Mouse (Mus musculus) myocyte (in vitro differentiated cells): Measurements from ENCODE around the gene S100a4. TPM values are rescaled to one million over a fixed set of nuclear protein-coding genes. Genes with fewer than 3 reads are reported as not detected.
A peak's percentile ranks its signal among the peaks of the same experiment; 100 is the strongest.

Source experiments
- H3K27me3 ChIP-seq: one replicate; pipeline ENCODE4 v1.6.1; 2011; ENCODE audit not compliant: control insufficient read depth, insufficient read depth, insufficient read length
- H3K36me3 ChIP-seq: one replicate; pipeline ENCODE4 v1.6.1; 2011; ENCODE audit not compliant: control insufficient read depth, insufficient read depth
- H3K4me2 ChIP-seq: one replicate; pipeline ENCODE4 v1.6.1; 2011; ENCODE audit warnings: low read depth, control low read depth
- H3K4me3 ChIP-seq: one replicate; pipeline ENCODE4 v1.5.1; 2011; ENCODE audit warnings: mild to moderate bottlenecking, control low read depth, moderate library complexity
- H3K79me2 ChIP-seq: one replicate; pipeline ENCODE4 v1.6.1; 2011; ENCODE audit not compliant: control insufficient read depth, insufficient read depth
- H3ac ChIP-seq: one replicate; pipeline ENCODE4 v1.6.1; 2011; ENCODE audit not compliant: control insufficient read depth, insufficient read length
- CEBPB ChIP-seq: IDR thresholded peaks from 2 replicates; pipeline ENCODE4 v1.6.1; 2011; ENCODE audit warnings: mild to moderate bottlenecking, moderate library complexity; ENCODE audit not compliant: poor library complexity, insufficient read depth, severe bottlenecking
- E2F4 ChIP-seq: IDR thresholded peaks from one replicate; pipeline ENCODE4 v1.6.1; 2011; ENCODE audit warnings: mild to moderate bottlenecking, control low read depth, moderate library complexity; ENCODE audit not compliant: insufficient read depth
- MAX ChIP-seq: IDR thresholded peaks from one replicate; pipeline ENCODE4 v1.6.1; 2011; ENCODE audit warnings: low read depth, mild to moderate bottlenecking, control low read depth
- MYOD1 ChIP-seq, 3 experiments: IDR thresholded peaks; one replicate each; pipeline ENCODE4 v1.6.1; 2011; ENCODE audit warnings: control low read depth in 2 of 3, low read depth in 2 of 3, mild to moderate bottlenecking in 2 of 3, moderate library complexity in 1 of 3; ENCODE audit not compliant: insufficient read length in 2 of 3, control insufficient read depth in 1 of 3
- MYOG ChIP-seq, 3 experiments: IDR thresholded peaks; one replicate each; pipeline ENCODE4 v1.6.1; 2011; ENCODE audit warnings: control low read depth in 2 of 3, low read depth in 2 of 3, mild to moderate bottlenecking in 2 of 3; ENCODE audit not compliant: insufficient read length in 2 of 3, control insufficient read depth in 1 of 3, insufficient read depth in 1 of 3
- POLR2A ChIP-seq: IDR thresholded peaks from one replicate; pipeline ENCODE4 v1.6.1; 2011; ENCODE audit warnings: low read depth, mild to moderate bottlenecking, control low read depth, moderate library complexity; ENCODE audit not compliant: insufficient read length
- POLR2AphosphoS2 ChIP-seq: IDR thresholded peaks from one replicate; pipeline ENCODE4 v1.6.1; 2011; ENCODE audit warnings: low read depth, control low read depth; ENCODE audit not compliant: insufficient read length
- REST ChIP-seq: IDR thresholded peaks from one replicate; pipeline ENCODE4 v1.6.1; 2011; ENCODE audit warnings: mild to moderate bottlenecking, control low read depth, moderate library complexity; ENCODE audit not compliant: insufficient read depth, insufficient read length
- SRF ChIP-seq: IDR thresholded peaks from one replicate; pipeline ENCODE4 v1.6.1; 2011; ENCODE audit warnings: low read depth; ENCODE audit not compliant: control insufficient read depth, insufficient read length
- TCF12 ChIP-seq: IDR thresholded peaks from one replicate; pipeline ENCODE4 v1.6.1; 2011; ENCODE audit warnings: mild to moderate bottlenecking, control low read depth; ENCODE audit not compliant: poor library complexity, insufficient read depth, severe bottlenecking
- TCF3 ChIP-seq: IDR thresholded peaks from one replicate; pipeline ENCODE4 v1.6.1; 2011; ENCODE audit warnings: low read depth, control low read depth; ENCODE audit not compliant: insufficient read length
- USF1 ChIP-seq: IDR thresholded peaks from one replicate; pipeline ENCODE4 v1.6.1; 2011; ENCODE audit warnings: low read depth, mild to moderate bottlenecking, control low read depth, moderate library complexity
- polyA plus RNA-seq: library from polyadenylated mRNA; unstranded; fragments of >200 nt; fragmentation: generic; extraction: Trizol; gene quantifications from one replicate; pipeline ENCODE4 v1.2.1, GENCODE M21; 2012; ENCODE audit warnings: missing spikeins

S100a4 gene
- polyA plus RNA-seq, 1 experiment: 3,627 TPM

- H3K4me3 ChIP-seq: peak overlapping the region; percentile 99
Measured at GRCm38 (mm10) chr3:90615415-90615814, 11.8 kb downstream of the S100a4 start.

GRCm38 (mm10) chr3:90615911-90616310 lies 12.3 kb downstream of the S100a4 start:
- no peak overlapping the region for H3ac ChIP-seq
- no peaks in the 10 kb centered on the region for H3K27me3 ChIP-seq
- H3K79me2 ChIP-seq: peaks cover 29% of the 10 kb centered on the region
- peak overlapping the region; percentile 90 for H3K4me2 ChIP-seq
- H3K4me3 ChIP-seq: peak overlapping the region; percentile 99
- H3K36me3 ChIP-seq: peaks cover 47% of the 10 kb centered on the region
- no peak for TF ChIP-seq TCF12
- no peak for TF ChIP-seq POLR2A
- no peak for TF ChIP-seq REST
- TF ChIP-seq USF1: no peak
- TF ChIP-seq POLR2AphosphoS2: no peak
- TF ChIP-seq TCF3: no peak
- no peak for TF ChIP-seq MYOG (IDR thresholded peaks at IDR 0.05; ENCODE audit: control insufficient read depth in 1 of 3, insufficient read depth in 1 of 3, insufficient read length in 2 of 3, low read depth in 2 of 3)
- TF ChIP-seq CEBPB: no peak
- TF ChIP-seq SRF: no peak

More at GRCm38 (mm10) chr3:90615415-90615814, 11.8 kb downstream of the S100a4 start:
- peaks cover 47% of the 10 kb centered on the region for H3K36me3 ChIP-seq
- peaks cover 29% of the 10 kb centered on the region for H3K79me2 ChIP-seq
- no peak for TF ChIP-seq SRF
- TF ChIP-seq E2F4: no peak
- TF ChIP-seq MYOG (IDR thresholded peaks at IDR 0.05; ENCODE audit: control insufficient read depth in 1 of 3, insufficient read depth in 1 of 3, insufficient read length in 2 of 3, low read depth in 2 of 3): no peak
- no peak for TF ChIP-seq MYOD1 (IDR thresholded peaks at IDR 0.05; ENCODE audit: control insufficient read depth in 1 of 3, insufficient read length in 2 of 3, low read depth in 2 of 3)
- TF ChIP-seq CEBPB: no peak
- no peak for TF ChIP-seq TCF3
- no peak for TF ChIP-seq TCF12
- peak; percentile 54 for TF ChIP-seq POLR2AphosphoS2
- TF ChIP-seq MAX: no peak
- peak; percentile 33 for TF ChIP-seq POLR2A
- peak overlapping the region; percentile 90 for H3K4me2 ChIP-seq
- no peaks in the 10 kb centered on the region for H3K27me3 ChIP-seq
- no peak overlapping the region for H3ac ChIP-seq

GRCm38 (mm10) chr3:90617586-90617985 lies 14.0 kb downstream of the S100a4 start:
- Histone ChIP-seq H3K27me3 (no peaks in the 10 kb centered on the region), H3K79me2 (peaks cover 29% of the 10 kb centered on the region), H3K36me3 (peaks cover 47% of the 10 kb centered on the region), H3K4me3 (no peak overlapping the region), H3K4me2 (no peak overlapping the region), H3ac (no peak overlapping the region)
- TF ChIP-seq MYOD1 (IDR thresholded peaks at IDR 0.05; ENCODE audit: control insufficient read depth in 1 of 3, insufficient read length in 2 of 3, low read depth in 2 of 3) (no peak), MYOG (IDR thresholded peaks at IDR 0.05; ENCODE audit: control insufficient read depth in 1 of 3, insufficient read depth in 1 of 3, insufficient read length in 2 of 3, low read depth in 2 of 3) (no peak), MAX (no peak), E2F4 (no peak), REST (no peak), USF1 (no peak), CEBPB (no peak), POLR2AphosphoS2 (no peak), TCF12 (no peak), SRF (no peak), POLR2A (no peak), TCF3 (no peak)

- Histone ChIP-seq H3K36me3 (peaks cover 22% of the 10 kb centered on the region), H3K4me2 (no peak overlapping the region), H3ac (no peak overlapping the region), H3K27me3 (no peaks in the 10 kb centered on the region), H3K4me3 (no peak overlapping the region), H3K79me2 (no peaks in the 10 kb centered on the region)
- no peak for TF ChIP-seq USF1
- TF ChIP-seq TCF3: no peak
- no peak for TF ChIP-seq POLR2A
- no peak for TF ChIP-seq REST
- TF ChIP-seq TCF12: no peak
- no peak for TF ChIP-seq POLR2AphosphoS2
- no peak for TF ChIP-seq SRF
- no peak for TF ChIP-seq CEBPB
- TF ChIP-seq MYOG (IDR thresholded peaks at IDR 0.05; ENCODE audit: control insufficient read depth in 1 of 3, insufficient read depth in 1 of 3, insufficient read length in 2 of 3, low read depth in 2 of 3): no peak
- no peak for TF ChIP-seq E2F4
Measured at GRCm38 (mm10) chr3:90621552-90621951, 18.0 kb downstream of the S100a4 start.
